In genomic region chr15:86344906-86345331, GRCm38 (mm10) we compare ENCODE assay signal across 9 mouse cellular contexts.
DNase-seq lines count a peak whose midpoint lies in the region; ATAC-seq and TF ChIP-seq lines count a peak whose summit lies in the region.
"Had no signal": no experiment of that assay in that cellular context is flagged by ENCODE, and none has a peak within 500 bp of the region (broad histone marks: within the 10 kb centered on the region; RNA-seq: fewer than 3 reads in every experiment).

No protein-coding gene starts in this region.

- peak; percentile 48 for DNase-seq in layer of hippocampus, adult 9-11 months
- DNase-seq in layer of hippocampus, postnatal 36 days = no peak
- DNase-seq in Patski (ENCODE audit: low read depth, low spot score) = peak; percentile 13
- no peak for DNase-seq in forebrain, postnatal 0 days
- DNase-seq in adrenal gland, postnatal 36 days = no peak
- no peak for DNase-seq in kidney, adult 11 months
- no peak for DNase-seq in lung, postnatal 25 days (ENCODE audit: low spot score)

- H3K4me3 ChIP-seq in forebrain, postnatal 0 days (ENCODE audit: low read depth, low read length) = no peak overlapping the region
- H3K4me3 ChIP-seq in neural tube, embryonic 14.5 days (ENCODE audit: low read depth, low read length) = no peak overlapping the region
- H3K4me3 ChIP-seq: embryonic facial prominence, embryonic 15.5 days had no signal

- H3K9ac ChIP-seq in forebrain, postnatal 0 days = no peak overlapping the region
- no peak overlapping the region for H3K9ac ChIP-seq in neural tube, embryonic 14.5 days (replicated peaks; ENCODE audit: low read depth, low read length)
- H3K9ac ChIP-seq: embryonic facial prominence, embryonic 15.5 days had no signal

- H3K36me3 ChIP-seq in forebrain, postnatal 0 days (ENCODE audit: insufficient read depth) = no peaks in the 10 kb centered on the region
- no peaks in the 10 kb centered on the region for H3K36me3 ChIP-seq in neural tube, embryonic 14.5 days (ENCODE audit: control insufficient read depth, insufficient read depth, low read length)
- H3K36me3 ChIP-seq: embryonic facial prominence, embryonic 15.5 days had no signal

- 21% methylated on average over 8 of the region's 8 CpGs for WGBS in forebrain, postnatal 0 days
- WGBS in neural tube, embryonic 14.5 days = 41% methylated on average over 8 of the region's 8 CpGs

- no peak overlapping the region for H3K4me2 ChIP-seq in forebrain, postnatal 0 days (ENCODE audit: low read depth)
- no peak overlapping the region for H3K4me2 ChIP-seq in neural tube, embryonic 14.5 days (ENCODE audit: low read depth, low read length)
- H3K4me2 ChIP-seq: embryonic facial prominence, embryonic 15.5 days had no signal

- H3K27ac ChIP-seq in forebrain, postnatal 0 days (ENCODE audit: low read depth, low read length) = no peak overlapping the region
- H3K27ac ChIP-seq in neural tube, embryonic 14.5 days (ENCODE audit: low read depth, low read length) = peak overlapping the region; percentile 28; the same call in 1 of the 2 replicates
- H3K27ac ChIP-seq: embryonic facial prominence, embryonic 15.5 days had no signal

- POLR2A ChIA-PET in Patski (lab: Charles Lee) = no interaction called here

- no peaks in the 10 kb centered on the region for H3K27me3 ChIP-seq in Patski
- H3K27me3 ChIP-seq in forebrain, postnatal 0 days (ENCODE audit: insufficient read depth, low read length) = no peaks in the 10 kb centered on the region
- H3K27me3 ChIP-seq in neural tube, embryonic 14.5 days (ENCODE audit: control insufficient read depth, insufficient read depth, low read length) = no peaks in the 10 kb centered on the region
- H3K27me3 ChIP-seq: embryonic facial prominence, embryonic 15.5 days had no signal

- no peaks in the 10 kb centered on the region for H3K9me3 ChIP-seq in forebrain, postnatal 0 days (ENCODE audit: low read length)
- no peaks in the 10 kb centered on the region for H3K9me3 ChIP-seq in neural tube, embryonic 14.5 days (ENCODE audit: control insufficient read depth, low read length)
- H3K9me3 ChIP-seq: embryonic facial prominence, embryonic 15.5 days had no signal

- no peak for TF ChIP-seq CTCF in Patski (IDR thresholded peaks at IDR 0.05)
- TF ChIP-seq CTCF in forebrain, postnatal 0 days (IDR thresholded peaks at IDR 0.05; ENCODE audit: low read depth) = no peak

- peaks cover 22% of the 10 kb centered on the region; the same call in 1 of the 2 replicates for H3K4me1 ChIP-seq in forebrain, postnatal 0 days (ENCODE audit: insufficient read depth)
- peaks cover 43% of the 10 kb centered on the region for H3K4me1 ChIP-seq in neural tube, embryonic 14.5 days (ENCODE audit: control insufficient read depth, insufficient read depth, low read length)

- in situ Hi-C loops in Patski (cut with MboI; ENCODE audit: low pct_unique_long_range_greater_than_20kb) = no loop called here

- ATAC-seq in Patski = peak; percentile 24
- ATAC-seq in forebrain, postnatal 0 days = peak; percentile 61; the same call in 1 of the 2 replicates
- ATAC-seq in neural tube, embryonic 14.5 days (ENCODE audit: low read depth) = no peak

- CTCF ChIA-PET in Patski (lab: Charles Lee) = interaction anchor here (1.2 kb wide), 1 partner anchor 9 kb away, joined by 3 read pairs; no protein-coding TSS in a partner anchor

Comparison
In these comparisons a context has a peak if more than half of its experiments do, and no peak if none do; other contexts are left out.
1. DNase-seq: peak in layer of hippocampus, adult 9-11 months (single experiment) and Patski (single experiment); none in layer of hippocampus, postnatal 36 days (0 of 2), forebrain, postnatal 0 days (single experiment), adrenal gland, postnatal 36 days (0 of 2), kidney, adult 11 months (single experiment) and lung, postnatal 25 days (single experiment).